Mouse (Mus musculus): Measurements from ENCODE around the gene Tnf. TPM values are rescaled to one million over a fixed set of nuclear protein-coding genes. Genes with fewer than 3 reads are reported as not detected.

Tnf gene
- not detected for total RNA-seq (2021)
- long read RNA-seq, experiment 1: 0 reads
- long read RNA-seq, experiment 2: 0 reads

DNA sequence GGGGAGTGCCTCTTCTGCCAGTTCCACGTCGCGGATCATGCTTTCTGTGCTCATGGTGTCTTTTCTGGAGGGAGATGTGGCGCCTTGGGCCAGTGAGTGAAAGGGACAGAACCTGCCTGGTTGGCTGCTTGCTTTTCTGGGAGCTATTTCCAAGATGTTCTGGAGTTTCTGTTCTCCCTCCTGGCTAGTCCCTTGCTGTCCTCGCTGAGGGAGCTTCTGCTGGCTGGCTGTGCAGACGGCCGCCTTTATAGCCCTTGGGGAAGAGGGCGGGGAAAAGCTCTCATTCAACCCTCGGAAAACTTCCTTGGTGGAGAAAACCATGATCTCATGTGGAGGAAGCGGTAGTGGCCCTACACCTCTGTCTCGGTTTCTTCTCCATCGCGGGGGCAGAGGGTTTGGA is at the start of gene Tnf:
Gene Tnf, minus strand, starts transcription at position 221 of the 400 bp plus-strand sequence.
- no peak for DNase-seq (ENCODE audit: low spot score in 2 of 2)

GRCm38 (mm10) chr17:35251162-35251719 is 49.4 kb upstream of the Tnf start:
- no peak for DNase-seq (ENCODE audit: low spot score in 2 of 2)

DNA sequence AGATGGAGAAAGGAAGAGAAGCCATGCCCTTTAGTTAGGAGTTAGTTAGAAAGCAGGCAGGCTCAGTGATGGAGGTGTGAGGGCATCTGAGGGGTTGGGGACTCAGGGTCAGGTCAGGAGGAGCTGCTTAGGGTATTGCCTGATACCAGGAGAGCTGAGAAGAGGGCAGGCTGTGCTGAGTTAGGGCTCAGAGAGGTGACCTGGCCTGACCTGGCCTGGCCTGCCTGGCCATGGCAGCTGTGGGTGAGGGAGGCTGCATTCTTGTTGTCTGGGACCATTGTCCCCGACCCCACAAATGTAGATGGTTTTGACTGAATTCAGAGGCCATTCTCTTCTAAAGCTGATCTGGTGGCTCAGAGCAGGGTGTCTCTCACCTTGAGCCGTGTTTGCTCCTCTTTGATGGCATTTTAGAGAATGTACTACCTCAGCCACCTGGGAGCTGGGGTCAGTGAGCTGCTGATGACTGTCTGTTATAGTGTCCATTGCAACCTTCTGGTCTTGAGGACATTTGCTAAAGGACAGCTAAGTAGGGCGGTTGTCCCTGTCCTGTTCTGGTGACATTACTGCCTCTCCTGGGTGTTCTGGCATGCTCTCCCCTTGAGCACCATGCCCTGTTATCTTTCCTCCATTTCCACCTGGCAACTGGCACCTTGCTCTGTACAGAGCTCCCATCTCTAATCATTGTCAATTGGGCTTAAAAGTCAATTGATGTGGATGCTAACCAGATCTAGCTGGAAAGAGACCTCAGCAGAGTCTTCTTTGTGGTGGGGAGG is 48.7 kb upstream of the Tnf start:
- no peak for DNase-seq (ENCODE audit: low spot score in 2 of 2)

GRCm38 (mm10) chr17:35249451-35250197 is 47.8 kb upstream of the Tnf start:
- DNase-seq (ENCODE audit: low spot score in 2 of 2): no peak

GRCm38 (mm10) chr17:35248986-35249385 is 47.2 kb upstream of the Tnf start:
- no peak for DNase-seq (ENCODE audit: low spot score in 2 of 2)

DNA sequence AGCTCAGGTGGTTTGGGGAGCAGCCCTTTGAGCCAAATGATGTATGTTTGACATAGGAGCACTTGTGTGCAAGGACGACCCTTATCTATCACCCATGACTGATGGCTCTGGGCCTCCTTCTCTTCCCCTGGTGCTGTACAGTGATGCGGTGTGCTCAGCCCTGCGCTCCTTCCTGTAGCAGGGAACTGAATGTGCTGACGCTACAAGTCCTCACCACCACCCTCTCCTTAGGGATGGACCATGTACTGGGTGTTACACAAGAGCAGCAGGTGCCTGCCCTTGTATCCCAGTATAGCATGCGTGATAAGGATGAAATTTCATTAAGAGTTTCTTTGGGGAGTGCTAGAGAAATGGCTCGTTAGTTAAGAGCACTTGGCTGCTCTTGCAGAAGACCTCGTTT is 45.3 kb upstream of the Tnf start:
- no peak for DNase-seq (ENCODE audit: low spot score in 2 of 2)

GRCm38 (mm10) chr17:35245731-35246623 is 44.2 kb upstream of the Tnf start:
- DNase-seq (ENCODE audit: low spot score in 2 of 2): no peak

DNA sequence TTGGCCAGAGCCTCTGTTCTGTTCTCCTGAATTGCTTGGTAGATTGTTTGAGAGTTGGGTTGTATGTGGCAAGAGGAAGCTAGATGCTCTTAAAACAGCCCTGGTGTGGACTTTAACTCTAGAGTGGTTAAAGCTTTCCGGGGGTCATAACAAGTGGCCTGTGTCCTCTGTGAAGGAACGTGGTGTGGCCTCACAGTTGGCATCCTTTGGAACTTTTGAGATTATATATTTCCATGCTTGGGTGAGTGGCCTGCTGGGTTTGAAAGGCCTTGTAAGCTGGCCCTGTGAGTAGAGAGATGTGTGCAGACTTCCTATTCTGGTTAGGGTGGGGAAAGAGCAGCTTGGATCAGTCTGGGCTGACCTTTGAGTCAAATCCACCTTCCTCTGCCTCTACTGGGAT is 43.2 kb upstream of the Tnf start:
- DNase-seq (ENCODE audit: low spot score in 2 of 2): no peak

DNA sequence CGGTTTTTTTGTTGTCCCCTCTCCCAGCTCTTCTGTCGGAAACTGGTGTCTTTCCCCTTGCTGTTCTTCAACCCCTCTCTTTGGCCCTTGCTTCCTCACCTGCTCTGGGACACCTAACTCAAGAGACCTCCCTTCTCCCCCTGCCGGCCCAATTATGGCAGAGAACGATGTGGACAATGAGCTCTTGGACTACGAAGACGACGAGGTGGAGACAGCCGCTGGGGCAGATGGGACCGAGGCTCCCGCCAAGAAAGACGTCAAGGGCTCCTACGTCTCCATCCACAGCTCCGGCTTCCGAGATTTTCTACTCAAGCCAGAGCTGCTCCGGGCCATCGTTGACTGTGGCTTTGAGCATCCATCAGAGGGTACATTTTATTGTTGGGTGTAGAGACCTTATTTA is 41.3 kb upstream of the Tnf start:
- DNase-seq (ENCODE audit: low spot score in 2 of 2): peak; percentile 59 to 63

DNA sequence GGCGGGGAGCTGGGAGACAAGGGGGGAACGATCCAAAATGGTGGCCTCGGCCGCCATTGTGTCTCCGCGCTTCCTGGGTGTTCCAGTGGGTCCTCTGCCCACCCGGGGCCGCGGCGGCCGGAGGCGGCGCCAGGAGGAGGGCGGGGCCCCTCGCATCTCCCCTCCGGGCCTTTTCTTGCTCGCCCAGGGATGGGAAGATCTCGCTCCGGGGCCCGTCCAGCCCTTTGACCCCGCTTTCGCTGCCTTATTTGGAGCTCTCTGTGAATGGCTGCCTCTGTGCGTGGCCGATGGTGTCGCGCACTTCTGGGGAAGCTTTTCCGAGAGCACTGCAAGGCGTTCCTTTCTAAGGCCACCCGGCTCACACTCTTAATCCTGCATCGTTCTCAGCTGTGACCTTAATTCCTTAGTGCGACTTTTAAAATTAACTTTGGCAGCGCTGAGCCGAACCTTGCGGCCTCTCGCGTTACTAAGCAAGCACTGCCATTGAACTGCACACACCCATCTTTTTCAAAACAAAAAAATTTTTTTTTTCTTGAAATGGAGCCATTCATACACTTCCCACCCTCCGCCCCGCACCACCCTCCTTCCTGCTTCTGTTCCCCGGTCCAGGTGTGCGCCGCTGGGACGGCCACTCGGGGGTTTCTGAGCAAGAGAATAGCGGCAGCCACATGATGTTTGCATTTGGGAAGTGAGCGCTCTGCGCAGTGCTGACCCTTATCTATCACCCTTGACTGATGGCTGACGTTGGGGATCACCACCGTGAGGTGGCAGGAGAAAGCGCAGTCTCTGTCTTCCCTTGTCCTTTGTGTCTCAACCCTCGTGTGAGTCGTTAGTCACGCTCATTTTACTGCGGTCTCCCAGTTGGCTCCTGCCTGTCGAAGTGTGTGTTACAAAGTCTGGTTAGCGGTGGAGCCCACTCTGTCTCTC is 40.5 kb upstream of the Tnf start:
- DNase-seq (ENCODE audit: low spot score in 2 of 2): peak; percentile 52 to 73

GRCm38 (mm10) chr17:35241305-35242014 is 39.7 kb upstream of the Tnf start, which contains the start of gene Ddx39b:
Gene Ddx39b, plus strand, starts transcription at chr17:35241746.
- DNase-seq (ENCODE audit: low spot score in 2 of 2): peak; percentile 96

- DNase-seq (ENCODE audit: low spot score in 2 of 2): no peak
Measured at GRCm38 (mm10) chr17:35240384-35241304, 38.8 kb upstream of the Tnf start.

GRCm38 (mm10) chr17:35239700-35240099 is 37.9 kb upstream of the Tnf start:
- no peak for DNase-seq (ENCODE audit: low spot score in 2 of 2)

GRCm38 (mm10) chr17:35237504-35237903 is 35.7 kb upstream of the Tnf start:
- no peak for DNase-seq (ENCODE audit: low spot score in 2 of 2)

DNA sequence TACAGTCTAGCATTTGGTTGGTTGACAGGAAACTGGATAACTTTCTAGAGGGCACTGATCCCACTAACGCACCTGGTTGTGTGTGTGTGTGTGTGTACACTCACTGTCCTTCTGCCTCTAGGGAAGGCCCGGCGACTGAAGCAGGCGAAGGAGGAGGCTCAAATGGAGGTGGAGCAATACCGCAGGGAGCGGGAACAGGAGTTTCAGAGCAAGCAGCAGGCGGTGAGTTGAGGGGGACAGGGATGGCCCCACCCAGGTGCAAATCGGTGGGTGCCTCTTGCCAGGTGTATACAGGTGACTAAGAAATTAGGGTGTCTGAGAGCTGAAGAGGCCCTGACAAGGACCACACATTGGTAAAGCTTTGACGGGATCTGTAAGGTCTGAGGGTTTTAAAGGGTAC is 35.2 kb upstream of the Tnf start:
- peak in 1 of 2 experiments; percentile 44 for DNase-seq (ENCODE audit: low spot score in 2 of 2)

- DNase-seq (ENCODE audit: low spot score in 2 of 2): peak; percentile 100
Measured at GRCm38 (mm10) chr17:35236390-35236746, 34.6 kb upstream of the Tnf start.

DNA sequence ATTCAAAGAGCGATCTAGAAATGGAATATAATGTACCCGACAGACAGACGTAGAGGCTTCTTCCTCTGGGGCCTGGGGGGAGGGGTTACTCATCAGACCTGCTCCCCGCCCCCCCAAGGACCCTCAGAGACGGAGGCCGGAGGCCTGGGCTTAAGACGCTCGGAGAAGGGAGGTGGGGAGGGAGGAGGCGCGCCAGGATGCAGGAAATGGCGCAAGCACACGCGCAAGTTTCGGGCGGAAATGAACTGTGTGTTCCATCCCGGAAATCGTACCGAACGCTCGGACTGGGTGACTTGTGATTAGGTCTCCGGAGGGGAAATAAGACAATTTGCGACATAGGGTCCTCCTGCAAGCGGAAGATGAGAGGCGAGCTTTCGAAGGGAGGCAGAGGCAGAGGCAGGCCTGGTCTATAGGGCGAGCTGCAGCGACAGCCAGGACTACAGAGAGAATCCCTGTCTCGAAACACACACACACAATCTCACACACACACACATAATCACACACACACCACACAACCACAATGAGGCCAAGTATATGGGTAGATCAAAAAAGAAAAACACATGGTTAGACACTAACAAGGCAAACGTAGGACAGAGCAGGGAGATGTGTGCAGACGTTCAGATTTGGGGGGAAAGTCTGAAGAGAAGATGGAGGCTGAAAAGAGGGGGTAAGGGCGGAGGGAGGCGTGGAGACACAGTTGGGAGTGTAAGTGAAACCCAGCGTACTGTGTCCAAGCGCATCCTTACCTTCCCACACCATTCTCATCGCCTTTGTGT is 34.0 kb upstream of the Tnf start, which contains the start of gene Nfkbil1:
Gene Nfkbil1, minus strand, starts transcription at position 179 of the 776 bp plus-strand sequence.
- peak; percentile 90 to 92 for DNase-seq (ENCODE audit: low spot score in 2 of 2)

Data from left cerebral cortex, adult 18-20 months (tissue).